Mouse (Mus musculus) left cerebral cortex, adult 2 months (tissue): Measurements from ENCODE around the gene Nradd. TPM values are rescaled to one million over a fixed set of nuclear protein-coding genes. Genes with fewer than 3 reads are reported as not detected.
A peak's percentile ranks its signal among the peaks of the same experiment; 100 is the strongest.

Experiments used
- DNase-seq, 2 experiments: peaks; one replicate each; pipeline ENCODE4 v3.0.0; 2021 to 2022; ENCODE audit warnings: low spot score in 2 of 2, mixed read lengths in 1 of 2; ENCODE audit errors: extremely low spot score in 1 of 2
- H3K27ac ChIP-seq: fragments of 200-600 bp; 2 replicates; pipeline ENCODE4 v1.8.1; 2022
- H3K4me3 ChIP-seq: fragments of 200-600 bp; 2 replicates; pipeline ENCODE4 v1.8.1; 2022
- CTCF ChIP-seq: fragments of 200-600 bp; IDR thresholded peaks from 2 replicates; pipeline ENCODE4 v1.8.1; 2022; ENCODE audit warnings: antibody characterized with exemption, mild to moderate bottlenecking, moderate library complexity
- intact Hi-C: fragments of 180-260 bp; cut with DNase I; formaldehyde crosslinking; loops from one replicate; pipeline ENCODE4 v1.15.1; 2025
- microRNA-seq, 2 experiments: library from miRNA; unstranded; fragments of <30 nt; microRNA quantifications; one replicate each; pipeline ENCODE4 v1.2.0; 2021
- total RNA-seq, 2 experiments: library from RNA; stranded (reverse); gene quantifications; 2 replicates each; pipeline ENCODE4 v1.2.3; 2021

Nradd gene
- total RNA-seq, 2 experiments from 2014 or later = 2.7 to 3.6 TPM

DNA sequence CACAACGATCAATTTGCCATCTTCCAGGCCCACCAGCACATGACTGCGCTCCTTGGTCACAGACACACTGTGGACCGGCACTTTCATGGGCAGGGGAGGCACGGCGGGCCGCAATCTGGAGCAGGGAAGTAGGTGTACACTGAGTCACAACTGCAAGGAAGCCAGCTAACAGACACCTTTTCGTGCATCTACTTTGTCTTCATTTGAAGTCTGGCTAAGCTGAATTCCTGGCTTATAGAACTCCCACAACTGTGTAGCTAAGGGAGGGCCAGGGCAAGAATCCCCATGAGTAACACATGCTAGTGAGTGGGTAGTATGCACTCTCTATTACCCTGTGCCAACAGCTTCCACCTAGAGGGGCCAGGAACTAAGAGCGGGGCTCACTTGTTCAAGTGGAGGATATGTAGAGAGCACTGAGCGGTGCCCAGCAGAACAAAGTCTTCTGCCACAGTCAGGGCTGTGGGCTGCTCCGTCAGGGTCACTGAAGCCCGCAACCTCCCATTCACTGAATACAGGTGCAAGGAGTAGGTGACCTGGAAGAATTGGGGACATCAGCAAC is 1.2 kb upstream of the Nradd start:
- Histone ChIP-seq H3K4me3 (peak overlapping the region; percentile 52), H3K27ac (peak overlapping the region; percentile 79; the same call in 1 of the 2 replicates)
- TF ChIP-seq CTCF = no peak
- DNase-seq = peak in 1 of 2 experiments; percentile 33
- intact Hi-C loops = loop anchor here (5.0 kb wide), 1 partner anchor 178 kb away; no protein-coding TSS in a partner anchor

DNA sequence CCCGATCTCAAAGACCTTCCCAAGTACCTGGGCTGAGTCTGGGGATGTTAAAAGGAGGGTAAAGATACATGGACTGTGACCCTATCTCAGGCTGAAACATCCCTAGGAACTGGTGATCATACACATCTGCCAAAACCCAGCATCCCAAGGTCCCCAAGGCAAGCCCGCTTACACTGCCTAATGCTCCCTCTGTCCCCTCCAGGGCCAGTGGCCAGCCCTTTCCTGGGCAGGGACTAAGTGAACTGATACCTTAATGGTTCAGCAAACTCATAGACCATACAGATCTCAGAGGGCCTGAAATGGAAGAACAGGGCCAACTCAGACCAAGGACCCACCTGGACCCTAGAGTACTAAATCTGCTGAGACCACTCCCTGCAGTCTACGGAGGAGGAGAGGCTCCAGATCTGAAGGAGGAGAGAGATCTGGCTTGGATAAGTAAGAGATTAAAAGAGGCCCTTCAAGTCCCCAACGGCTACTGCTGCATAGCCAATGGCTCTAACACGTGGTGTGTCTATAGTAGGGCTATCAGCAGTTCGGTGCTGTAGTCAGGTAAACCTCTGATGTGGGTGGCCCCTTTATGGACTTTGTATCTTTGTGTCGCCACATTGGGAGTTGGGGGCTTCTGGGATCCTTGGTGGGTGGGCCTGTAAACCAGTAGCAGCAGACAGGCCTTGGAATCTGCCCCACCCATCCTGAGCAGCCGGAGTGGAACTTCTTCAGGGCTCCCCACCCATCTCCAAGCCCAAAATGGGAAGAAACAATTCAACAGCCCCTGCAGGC is 646 bp downstream of the Nradd start:
- DNase-seq = no peak
- intact Hi-C loops = no loop called here
- H3K27ac ChIP-seq = no peak overlapping the region
- TF ChIP-seq CTCF = no peak
- H3K4me3 ChIP-seq = no peak overlapping the region; the same call in 1 of the 2 replicates

DNA sequence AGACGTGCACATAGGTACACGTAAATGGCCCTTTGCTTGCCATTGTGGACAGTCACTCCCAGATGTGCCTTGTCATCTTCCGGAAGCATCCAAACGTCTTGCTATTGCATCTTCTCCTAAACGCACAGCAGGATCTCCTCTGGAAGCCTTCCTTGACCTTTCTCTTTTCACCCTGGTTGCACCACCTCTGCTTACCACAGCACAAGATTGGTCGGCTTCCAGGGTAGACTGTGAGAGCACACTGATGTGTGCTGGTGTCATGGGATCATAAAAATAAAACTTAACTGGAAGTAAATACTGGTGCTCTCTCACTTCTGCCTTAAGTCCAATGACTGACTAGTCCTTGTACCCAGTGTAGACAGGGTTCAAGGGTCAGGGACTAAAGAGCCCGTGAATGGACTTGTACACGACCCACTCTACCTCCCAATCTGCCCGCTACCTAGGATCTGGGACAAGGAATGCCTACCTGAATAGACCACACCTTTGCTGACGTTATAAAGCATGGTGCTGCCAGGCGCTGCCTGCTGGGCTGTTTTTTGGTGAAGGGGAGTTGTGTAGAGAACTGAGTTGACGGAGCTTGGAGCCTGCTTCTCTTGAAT is 1.5 kb downstream of the Nradd start:
- Histone ChIP-seq H3K4me3 (no peak overlapping the region), H3K27ac (no peak overlapping the region)
- no peak for DNase-seq
- intact Hi-C loops = no loop called here
- no peak for TF ChIP-seq CTCF

DNA sequence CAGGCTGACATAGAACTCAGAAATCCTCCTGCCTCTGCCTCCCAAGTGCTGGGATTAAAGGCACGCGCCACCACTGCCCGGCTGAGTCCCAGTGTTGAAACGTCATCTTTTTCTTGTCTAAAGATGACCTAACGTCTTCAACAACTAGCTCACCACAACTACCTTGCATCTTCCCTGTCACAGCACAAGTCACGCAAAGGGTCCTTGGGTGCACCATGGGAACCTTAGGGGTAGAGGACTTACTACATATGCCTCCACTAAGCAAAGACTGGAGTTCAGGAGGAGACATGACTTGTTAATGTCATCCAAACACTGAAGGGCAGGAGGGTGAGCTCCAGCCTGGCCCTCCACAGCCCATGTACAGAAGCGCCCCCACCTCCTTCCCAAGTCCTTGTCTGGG is 3.6 kb downstream of the Nradd start:
- no peak for DNase-seq
- intact Hi-C loops = no loop called here
- Histone ChIP-seq H3K4me3 (no peak overlapping the region), H3K27ac (no peak overlapping the region)
- TF ChIP-seq CTCF = no peak

DNA sequence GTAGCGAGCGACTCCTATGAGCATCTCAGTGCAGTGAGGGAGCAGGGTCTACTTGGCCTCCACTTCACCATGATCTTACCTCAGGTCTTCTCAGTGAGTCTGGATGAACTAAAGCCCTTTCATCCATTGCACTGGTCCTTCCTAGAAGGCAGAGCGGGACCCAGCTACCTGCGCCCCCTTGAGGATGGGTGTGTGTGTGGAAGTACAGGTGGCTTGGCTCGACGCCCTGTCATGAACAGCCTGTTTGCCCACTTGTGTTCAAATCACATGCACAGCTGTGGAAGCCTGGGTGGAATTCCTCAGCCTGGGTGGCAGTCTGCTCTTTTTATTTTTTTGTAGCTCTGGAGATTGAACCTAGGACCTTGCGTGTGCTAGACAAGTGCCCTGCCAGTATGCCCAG is 4.1 kb downstream of the Nradd start:
- DNase-seq = no peak
- H3K4me3 ChIP-seq = no peak overlapping the region
- H3K27ac ChIP-seq = no peak overlapping the region
- intact Hi-C loops = no loop called here
- TF ChIP-seq CTCF = no peak; the same call in 1 of the 2 replicates

DNA sequence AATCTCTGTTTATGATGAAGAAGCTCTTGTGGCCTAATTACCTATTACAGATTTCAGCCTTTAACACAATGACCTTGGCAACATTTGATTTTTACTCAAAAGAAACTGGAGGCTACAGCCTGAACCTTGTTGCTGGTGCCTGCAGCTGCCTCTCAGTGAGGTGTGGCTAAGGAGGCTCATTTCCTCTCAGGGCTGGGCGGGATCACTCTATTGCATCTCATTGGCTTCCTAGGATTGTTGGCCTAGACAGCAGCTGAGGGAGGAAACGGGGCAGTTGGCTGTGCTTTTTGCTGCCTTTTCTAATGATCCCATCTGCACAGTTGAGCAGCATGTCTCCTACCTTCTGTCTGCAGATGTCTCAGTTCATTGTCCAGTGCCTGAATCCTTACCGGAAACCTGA is 7.2 kb downstream of the Nradd start:
- no peak overlapping the region for H3K4me3 ChIP-seq
- TF ChIP-seq CTCF = no peak
- intact Hi-C loops = no loop called here
- no peak overlapping the region for H3K27ac ChIP-seq
- DNase-seq = no peak

DNA sequence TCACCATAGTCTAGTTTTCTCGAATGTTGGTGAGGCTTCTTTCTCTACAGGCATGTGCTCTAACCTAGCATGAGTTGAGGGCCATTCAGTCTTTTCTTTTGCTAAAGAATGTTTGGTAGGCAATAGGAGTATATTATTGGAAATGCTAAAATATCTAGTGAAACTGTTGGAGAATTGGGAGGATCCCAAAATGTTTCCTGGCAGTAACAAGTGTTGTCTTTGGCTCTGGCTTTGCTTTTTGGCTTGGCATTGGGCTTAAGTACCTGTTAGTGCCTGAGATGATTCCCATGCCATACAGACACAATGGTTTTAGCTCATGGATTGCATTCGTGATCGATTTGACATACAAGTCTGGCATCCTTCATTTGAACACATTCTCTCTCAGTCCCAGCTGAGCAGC is 12.8 kb downstream of the Nradd start:
- intact Hi-C loops = no loop called here
- H3K4me3 ChIP-seq = no peak overlapping the region
- no peak for TF ChIP-seq CTCF

DNA sequence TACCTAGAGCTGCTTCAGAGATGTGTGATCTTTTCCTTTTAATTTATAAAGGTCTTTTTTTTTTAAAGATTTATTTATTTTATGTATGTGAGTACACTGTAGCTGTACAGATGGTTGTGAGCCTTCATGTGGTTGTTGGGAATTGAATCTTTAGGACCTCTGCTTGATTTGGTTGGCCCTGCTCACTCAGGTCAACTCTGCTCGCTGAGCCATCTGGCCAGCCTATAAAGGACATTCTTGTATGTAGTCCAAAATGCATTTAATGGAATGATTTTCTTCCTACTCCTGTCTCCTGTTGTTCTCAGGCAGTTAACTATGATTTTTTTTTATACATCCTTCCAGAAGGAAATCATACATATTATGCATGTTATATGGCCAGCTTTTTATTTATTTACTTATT is 40.7 kb downstream of the Nradd start:
- no peak for DNase-seq
- no peak for TF ChIP-seq CTCF
- Histone ChIP-seq H3K27ac (no peak overlapping the region), H3K4me3 (no peak overlapping the region)
- intact Hi-C loops = no loop called here

More for the DNA sequence above, 12.8 kb downstream of the Nradd start:
- H3K27ac ChIP-seq = no peak overlapping the region
- no peak for DNase-seq

DNA sequence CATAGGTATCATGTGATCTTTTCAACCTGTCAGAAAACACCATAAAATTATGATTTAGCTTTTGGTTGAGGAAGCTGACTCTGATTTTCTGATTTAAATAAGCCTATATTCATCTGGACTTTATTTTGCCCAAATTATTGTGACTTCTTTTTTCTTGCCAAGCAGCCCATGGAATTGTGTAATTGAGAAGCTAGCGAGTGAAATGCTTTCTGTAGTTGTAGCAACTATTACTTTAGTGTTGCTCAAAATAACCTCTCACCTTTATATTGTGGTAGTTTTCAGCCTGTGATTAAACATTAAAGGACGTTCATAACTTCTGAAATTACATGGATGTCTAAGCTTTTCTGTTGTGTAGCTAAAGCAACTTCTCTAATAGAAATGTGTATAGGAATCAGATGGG is 42.1 kb downstream of the Nradd start:
- Histone ChIP-seq H3K27ac (no peak overlapping the region), H3K4me3 (no peak overlapping the region)
- no peak for TF ChIP-seq CTCF
- no peak for DNase-seq
- intact Hi-C loops = no loop called here

Small RNAs within 50 kb of the gene (microRNA-seq; reads per million reads assigned to microRNA genes)
- 0 to 0.24 reads per million in 2 experiments for gene Mir8107

Other genes with a start within 250 kb of the Nradd start
- 10 to 100 TPM; 63.6 to 64.1 TPM for gene Ptpn23, start 216.2 kb downstream of the Nradd start, total RNA-seq
- gene Ngp, start 204.7 kb downstream of the Nradd start, total RNA-seq = under 1 TPM in 1 of 2 experiments, not detected in 1; 0.57 TPM
- gene Klhl18, start 147.8 kb downstream of the Nradd start, total RNA-seq = 10 to 100 TPM; 27.4 to 28.3 TPM
- 1 to 10 TPM; 3.8 to 4.4 TPM for gene Kif9, start 147.5 kb downstream of the Nradd start, total RNA-seq
- gene Setd2, start 91.9 kb downstream of the Nradd start, total RNA-seq = 10 to 100 TPM; 64.1 to 71.1 TPM
- gene Nbeal2, start 29.7 kb upstream of the Nradd start, total RNA-seq = 10 to 100 TPM; 12.6 to 14.4 TPM
- gene Ccdc12, start 32.1 kb upstream of the Nradd start, total RNA-seq = 10 to 100 TPM; 56.2 to 56.9 TPM
- not detected for gene Myl3, start 117.4 kb upstream of the Nradd start, total RNA-seq
- gene Pth1r, start 122.7 kb upstream of the Nradd start, total RNA-seq = 1 to 10 TPM; 5.8 to 7.2 TPM
- gene Prss42, start 173.7 kb upstream of the Nradd start, total RNA-seq = not detected
- gene Prss44, start 189.5 kb upstream of the Nradd start, total RNA-seq = not detected
- gene Prss43, start 202.2 kb upstream of the Nradd start, total RNA-seq = under 1 TPM in 1 of 2 experiments, not detected in 1; 0.14 TPM
- gene Prss45, start 210.1 kb upstream of the Nradd start, total RNA-seq = under 1 TPM; 0.38 to 0.49 TPM
- not detected for gene Prss46, start 220.1 kb upstream of the Nradd start, total RNA-seq
- gene Prss50, start 233.5 kb upstream of the Nradd start, total RNA-seq = under 1 TPM; 0.93 to 0.94 TPM